Mouse (Mus musculus) retina, embryonic 14.5 days (tissue): ENCODE data around the gene Nr5a2.
A peak's percentile ranks its signal among the peaks of the same experiment; 100 is the strongest.

ENCODE experiments used
- DNase-seq: peaks from one replicate; pipeline ENCODE4 v3.0.0-alpha.2; 2015; ENCODE audit warnings: low spot score

Nr5a2 gene

GRCm38 (mm10) chr1:136910144-136910543, 50.1 kb downstream of the Nr5a2 start:
- peak; percentile 44 for DNase-seq

- DNase-seq = peak; percentile 55
These were observed 50.7 kb downstream of the Nr5a2 start for GRCm38 (mm10) chr1:136909494-136910037.

DNA sequence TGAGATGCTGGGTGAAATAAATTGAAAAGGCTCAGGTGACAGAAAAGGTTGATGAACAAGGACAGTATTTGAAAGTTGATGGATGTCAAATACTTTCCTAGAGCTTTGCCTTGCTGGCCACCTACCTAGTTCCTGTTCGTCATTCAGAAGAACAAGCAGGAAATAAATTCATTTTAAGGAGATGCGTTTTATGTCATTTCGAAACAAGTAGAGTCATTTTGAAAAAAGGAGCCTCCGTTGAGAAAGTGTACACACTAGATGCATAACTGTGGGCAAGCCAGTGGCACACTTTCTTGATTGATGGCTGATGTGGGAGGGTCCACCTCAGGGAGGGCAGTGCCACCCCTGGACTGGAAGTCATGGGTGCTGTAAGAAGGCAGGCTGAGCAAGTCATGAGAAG, 62.1 kb downstream of the Nr5a2 start:
- no peak for DNase-seq

GRCm38 (mm10) chr1:136896351-136896750, 63.9 kb downstream of the Nr5a2 start:
- DNase-seq = no peak

DNA sequence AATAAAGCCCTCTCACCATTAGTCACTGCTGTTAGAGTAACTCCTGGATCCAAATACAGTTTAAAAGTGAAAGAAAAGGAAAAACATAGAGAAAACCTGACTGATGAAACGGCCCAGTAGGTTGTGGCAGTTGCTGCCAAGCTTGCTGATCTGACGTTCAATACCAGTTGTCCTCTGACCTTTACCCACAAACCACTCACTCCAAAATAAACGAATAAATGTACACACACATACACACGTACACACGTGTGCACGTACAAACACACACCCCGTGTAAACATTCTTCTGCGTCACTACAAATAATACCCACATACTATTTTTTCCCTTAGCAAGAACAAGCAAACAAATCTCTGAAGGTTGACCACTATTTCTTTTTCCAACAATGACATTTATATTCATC, 64.4 kb downstream of the Nr5a2 start:
- no peak for DNase-seq

DNA sequence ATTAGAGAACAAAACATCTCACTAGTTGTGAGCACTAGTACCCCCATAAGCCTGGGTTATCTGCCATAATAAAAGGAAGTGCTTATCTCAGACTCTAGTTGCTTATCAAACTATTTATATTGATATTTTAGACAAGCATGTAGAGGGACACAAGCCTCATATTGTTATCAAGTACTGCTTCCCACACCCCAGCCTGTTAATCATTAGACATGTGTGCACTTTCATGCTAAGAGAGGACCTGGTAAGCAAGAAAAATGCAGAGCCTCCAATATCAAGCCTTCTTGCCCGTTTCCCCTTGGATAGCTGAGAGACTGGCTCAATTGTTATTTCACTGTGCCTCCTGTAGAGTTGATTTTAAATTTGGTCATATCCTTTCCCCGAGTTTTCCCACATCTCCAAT, 65.5 kb downstream of the Nr5a2 start:
- no peak for DNase-seq

GRCm38 (mm10) chr1:136893162-136893561, 67.1 kb downstream of the Nr5a2 start:
- no peak for DNase-seq

- DNase-seq = no peak
These were observed 69.8 kb downstream of the Nr5a2 start for GRCm38 (mm10) chr1:136890439-136890838.

GRCm38 (mm10) chr1:136888704-136889103, 71.5 kb downstream of the Nr5a2 start:
- DNase-seq = peak; percentile 47

- DNase-seq = no peak
These were observed 73.6 kb downstream of the Nr5a2 start for GRCm38 (mm10) chr1:136886678-136887077.

DNA sequence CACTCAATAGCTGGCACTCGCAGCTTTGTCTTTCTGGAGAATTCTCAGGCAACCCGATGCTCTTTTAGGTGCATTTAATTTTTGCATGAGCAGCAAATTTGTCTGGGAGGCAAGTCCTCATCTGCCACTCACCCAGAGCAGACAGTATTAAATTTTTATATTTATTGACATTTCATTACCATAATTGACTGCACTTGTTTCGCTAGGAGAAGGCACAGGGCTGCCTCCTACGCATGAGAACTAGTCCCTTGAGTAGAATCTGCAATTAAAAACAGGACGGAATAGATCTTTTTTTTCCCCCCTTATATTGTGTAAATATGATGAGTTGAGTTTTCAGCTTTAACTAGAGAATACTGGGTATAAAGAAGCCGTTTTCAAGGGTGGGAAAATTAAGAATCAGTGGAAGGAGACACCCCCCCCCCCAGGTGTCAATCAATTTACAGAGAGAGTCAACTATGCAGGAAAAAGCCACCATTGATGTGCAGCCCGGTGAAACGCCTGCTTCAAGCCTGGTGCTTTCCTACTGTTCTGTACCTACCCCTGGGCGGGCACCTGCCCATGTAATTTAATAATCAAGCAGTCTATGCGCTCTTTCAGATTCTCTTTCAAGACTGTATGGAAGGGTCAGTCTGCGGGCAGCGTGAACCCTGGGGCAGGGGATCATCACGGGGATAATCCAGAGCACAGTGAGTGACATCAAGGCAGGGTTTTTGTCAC, 76.6 kb downstream of the Nr5a2 start:
- DNase-seq = peak; percentile 39

DNA sequence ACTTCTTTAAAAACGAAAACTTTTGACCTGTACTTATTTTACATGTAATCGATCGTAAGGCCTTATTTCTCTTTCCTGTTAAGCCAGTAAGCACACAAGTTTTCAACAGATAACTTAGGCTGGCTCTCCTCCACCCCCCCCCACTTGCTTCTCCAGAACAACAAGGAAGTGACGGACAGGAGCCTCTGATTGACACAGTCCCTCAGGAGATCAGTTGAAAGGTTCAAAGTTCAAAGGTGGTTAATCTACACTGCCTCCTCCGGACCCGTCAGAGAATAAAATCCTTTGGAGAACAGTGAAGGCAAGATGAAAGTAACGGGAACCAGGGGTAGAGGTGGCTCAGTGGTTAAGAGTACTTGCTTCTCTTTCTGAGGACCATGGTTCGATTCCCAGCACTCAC, 80.0 kb downstream of the Nr5a2 start:
- no peak for DNase-seq

DNA sequence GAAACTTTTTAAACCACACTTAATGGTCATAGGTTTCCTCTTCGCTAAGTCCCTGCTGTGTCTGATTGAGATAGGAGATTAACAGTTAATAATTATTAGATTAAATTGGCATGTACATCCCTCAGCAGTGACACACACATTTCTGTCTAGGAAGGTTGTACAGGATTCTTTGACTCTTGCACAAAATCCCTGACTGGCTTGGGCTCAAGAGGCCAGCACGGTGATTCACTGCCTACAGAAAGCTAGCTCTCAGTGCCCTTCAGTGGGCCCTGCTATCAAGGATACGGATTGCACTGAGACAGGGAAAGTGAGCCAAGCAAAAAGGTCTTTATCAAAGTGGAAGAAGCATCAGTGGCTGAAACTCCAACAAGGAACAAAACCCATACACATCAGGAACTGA, 85.2 kb downstream of the Nr5a2 start:
- DNase-seq = no peak

- no peak for DNase-seq
These were observed 91.3 kb downstream of the Nr5a2 start for GRCm38 (mm10) chr1:136868955-136869354.

- DNase-seq = no peak
These were observed 92.0 kb downstream of the Nr5a2 start for GRCm38 (mm10) chr1:136868285-136868684.

- no peak for DNase-seq
These were observed 93.7 kb downstream of the Nr5a2 start for GRCm38 (mm10) chr1:136866481-136867092.

GRCm38 (mm10) chr1:136863209-136863608, 97.0 kb downstream of the Nr5a2 start:
- no peak for DNase-seq

DNA sequence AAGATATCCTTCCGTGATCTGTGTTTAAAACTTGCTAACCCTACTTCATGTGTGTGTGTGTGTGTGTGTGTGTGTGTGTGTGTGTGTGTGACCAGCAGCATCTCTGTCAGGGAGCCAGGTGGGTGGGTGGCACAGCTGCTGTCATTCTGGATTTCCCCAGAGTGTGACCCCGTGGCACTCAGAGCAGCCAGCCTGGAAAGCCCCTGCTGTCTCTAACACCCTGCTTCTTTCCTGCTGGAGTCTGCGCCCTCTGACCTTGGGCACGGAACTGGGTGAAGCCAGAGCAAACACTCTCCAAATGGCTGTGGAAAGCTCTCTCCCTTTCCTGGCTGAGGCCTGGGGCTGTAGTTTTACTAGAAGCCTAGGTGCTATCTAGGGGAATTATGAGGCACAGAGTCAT, 100.8 kb downstream of the Nr5a2 start:
- no peak for DNase-seq

GRCm38 (mm10) chr1:136858724-136859123, 101.5 kb downstream of the Nr5a2 start:
- no peak for DNase-seq

DNA sequence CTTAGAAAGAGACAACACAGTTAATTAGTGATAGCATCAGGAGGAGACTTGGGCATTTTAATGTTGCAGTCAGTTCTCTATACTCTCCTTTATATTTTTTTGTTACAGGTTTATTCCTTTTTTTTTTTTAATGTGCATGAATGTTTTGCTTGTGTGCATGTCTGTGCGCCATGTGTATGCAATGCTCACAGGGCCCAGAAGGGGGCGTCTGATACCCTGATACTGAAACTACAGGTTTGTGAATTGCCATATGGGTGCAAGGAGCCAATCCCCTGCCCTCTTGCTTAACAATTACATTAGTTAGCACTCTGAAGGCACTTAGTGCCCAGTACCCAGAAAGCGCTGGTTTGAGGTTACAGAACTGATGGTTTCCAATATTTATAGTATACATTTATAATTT, 104.1 kb downstream of the Nr5a2 start:
- DNase-seq = no peak

DNA sequence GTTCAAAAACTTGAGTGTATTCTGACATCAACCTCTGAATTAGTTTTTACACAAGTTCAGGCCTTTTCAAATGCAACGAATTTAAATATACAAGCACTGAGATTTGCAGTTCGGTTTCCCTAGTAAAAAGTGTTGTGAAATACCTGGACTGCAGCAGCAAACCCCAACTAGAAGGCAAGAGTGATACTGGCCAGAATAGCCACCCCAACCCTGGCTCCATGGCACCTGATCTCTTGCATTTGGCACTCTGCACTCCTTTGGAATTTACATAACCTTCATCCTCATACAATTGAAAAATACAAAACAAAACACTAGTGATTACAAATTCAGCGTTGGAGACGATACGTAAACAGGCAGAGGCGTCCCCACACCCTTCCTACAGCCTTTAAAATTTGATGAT, 111.5 kb downstream of the Nr5a2 start:
- no peak for DNase-seq

DNA sequence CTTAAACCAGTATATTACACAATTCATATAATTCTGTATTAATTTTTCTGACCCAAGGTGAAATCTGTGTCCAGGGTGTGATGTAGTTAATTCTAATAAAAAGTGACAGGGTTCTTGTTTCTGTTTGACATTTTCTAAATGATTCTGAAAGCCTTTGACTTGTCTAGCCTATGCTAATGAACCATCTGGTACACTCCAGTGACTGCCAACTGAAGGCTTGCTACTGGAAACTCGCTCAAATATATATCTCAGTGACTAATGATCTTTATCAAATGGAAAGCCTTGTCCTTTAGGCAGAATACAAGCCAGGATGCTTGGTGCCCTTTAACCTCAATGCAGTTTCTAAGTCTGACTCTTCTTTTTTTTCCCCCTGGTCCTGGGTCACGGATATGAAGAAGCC, 114.2 kb downstream of the Nr5a2 start:
- peak; percentile 49 for DNase-seq

GRCm38 (mm10) chr1:136845341-136845740, 114.9 kb downstream of the Nr5a2 start:
- no peak for DNase-seq

GRCm38 (mm10) chr1:136840512-136840911, 119.7 kb downstream of the Nr5a2 start:
- DNase-seq = no peak
